Mouse (Mus musculus) hindbrain, embryonic 12.5 days (tissue): Measurements from ENCODE around the gene Dhx16. TPM values are rescaled to one million over a fixed set of nuclear protein-coding genes. Genes with fewer than 3 reads are reported as not detected.
A peak's percentile ranks its signal among the peaks of the same experiment; 100 is the strongest.

Experiments used
- ATAC-seq: fragments of 200-750 bp; cut with Nextera tagmentation; 2 replicates; pipeline ENCODE4 v1.8.0; 2017; ENCODE audit warnings: moderate TSS enrichment; ENCODE audit not compliant: low FRiP score
- H3K27ac ChIP-seq: fragments of 300-500 bp; sonication (generic); 2 replicates; pipeline ENCODE4 v1.5.1; 2016; ENCODE audit warnings: mild to moderate bottlenecking
- H3K27me3 ChIP-seq: fragments of 300-500 bp; sonication (generic); 2 replicates; pipeline ENCODE4 v1.6.1; 2016; ENCODE audit warnings: mild to moderate bottlenecking
- H3K36me3 ChIP-seq: fragments of 300-500 bp; sonication (generic); 2 replicates; pipeline ENCODE4 v1.6.1; 2016; ENCODE audit warnings: mild to moderate bottlenecking
- H3K4me1 ChIP-seq: fragments of 300-500 bp; sonication (generic); 2 replicates; pipeline ENCODE4 v1.6.1; 2016
- H3K4me2 ChIP-seq: fragments of 300-500 bp; sonication (generic); replicated peaks from 2 replicates; pipeline ENCODE4 v1.6.1; 2016; ENCODE audit warnings: mild to moderate bottlenecking
- H3K4me3 ChIP-seq: fragments of 300-500 bp; sonication (generic); 2 replicates; pipeline ENCODE4 v1.5.1; 2016; ENCODE audit warnings: mild to moderate bottlenecking
- H3K9ac ChIP-seq: fragments of 300-500 bp; sonication (generic); 2 replicates; pipeline ENCODE4 v1.6.1; 2016; ENCODE audit warnings: mild to moderate bottlenecking, moderate library complexity
- H3K9me3 ChIP-seq: fragments of 300-500 bp; sonication (generic); replicated peaks from 2 replicates; pipeline ENCODE4 v1.6.1; 2016; ENCODE audit warnings: mild to moderate bottlenecking
- WGBS: fragments of 180-500 bp; shearing (Covaris S2); methylation state at CpG from one replicate; pipeline ENCODE4 v1.1.7; 2016; 5-methylcytosine and 5-hydroxymethylcytosine counted together
- polyA plus RNA-seq: library from polyadenylated mRNA; unstranded; fragments of >200 nt; fragmentation: Nextera tagmentation; extraction: Ambion mirVana; gene quantifications from 2 replicates; pipeline ENCODE4 v1.2.1, GENCODE M21; 2016

Gene Dhx16
- polyA plus RNA-seq, 1 experiment from 2014 or later, result 45.2 TPM

GRCm38 (mm10) chr17:35864832-35865353, 14.7 kb upstream of the Dhx16 start:
- peak overlapping the region; percentile 99 for H3K4me2 ChIP-seq
- 17% methylated on average over 10 of the region's 10 CpGs for WGBS

GRCm38 (mm10) chr17:35865481-35866280, 13.9 kb upstream of the Dhx16 start, which contains the start of gene Ppp1r18:
Gene Ppp1r18 (plus strand): TSS chr17:35865593.
- Histone ChIP-seq H3K36me3 (peaks cover 4% of the 10 kb centered on the region; the same call in 1 of the 2 replicates), H3K9me3 (no peaks in the 10 kb centered on the region), H3K27ac (peak within 1 kb of the TSS; percentile 94), H3K4me3 (peak within 1 kb of the TSS; percentile 75), H3K4me1 (peaks cover 52% of the 10 kb centered on the region), H3K27me3 (no peaks in the 10 kb centered on the region), H3K9ac (peak within 1 kb of the TSS; percentile 85), H3K4me2 (peak within 1 kb of the TSS; percentile 99)
- peak; percentile 68 for ATAC-seq
- WGBS, result under 1% methylated on average over 37 of the region's 48 CpGs

More at GRCm38 (mm10) chr17:35864832-35865353, 14.7 kb upstream of the Dhx16 start:
- peak overlapping the region; percentile 94 for H3K27ac ChIP-seq
- no peaks in the 10 kb centered on the region for H3K9me3 ChIP-seq
- H3K4me3 ChIP-seq, result peak overlapping the region; percentile 75
- no peaks in the 10 kb centered on the region for H3K36me3 ChIP-seq
- ATAC-seq, result no peak
- no peaks in the 10 kb centered on the region for H3K27me3 ChIP-seq
- H3K4me1 ChIP-seq, result peaks cover 44% of the 10 kb centered on the region
- peak overlapping the region; percentile 85 for H3K9ac ChIP-seq

DNA sequence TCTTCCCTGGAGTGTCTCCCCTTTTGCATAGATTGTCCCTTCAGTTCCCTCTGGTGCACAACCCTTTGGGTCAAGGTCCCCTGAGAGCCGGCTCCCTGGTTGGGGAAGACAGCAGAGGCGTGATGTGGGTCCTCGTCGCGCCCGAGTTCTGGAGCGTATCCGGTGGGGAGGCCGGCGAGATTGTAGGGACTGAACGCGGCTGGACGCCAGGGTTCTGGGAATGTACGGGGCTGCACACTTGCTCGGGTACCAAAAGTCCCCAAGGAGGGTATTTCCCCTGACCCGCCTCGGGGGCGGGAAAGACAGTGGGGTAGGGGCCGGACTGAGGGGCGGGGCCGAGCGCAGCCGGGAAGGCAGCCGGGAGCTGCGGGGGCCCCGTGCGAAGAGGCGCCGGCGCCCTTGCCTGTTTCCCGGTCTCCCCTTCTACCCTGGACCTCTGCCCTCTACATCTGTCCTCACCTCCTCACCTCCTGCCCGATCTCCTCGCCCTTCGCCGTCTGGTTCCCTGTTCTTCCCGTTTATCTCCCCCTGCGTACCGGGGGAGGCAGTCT, 13.3 kb upstream of the Dhx16 start:
- peaks cover 5% of the 10 kb centered on the region; the same call in 1 of the 2 replicates for H3K9me3 ChIP-seq
- peak overlapping the region; percentile 85 for H3K9ac ChIP-seq
- H3K4me3 ChIP-seq, result peak overlapping the region; percentile 75
- no peaks in the 10 kb centered on the region for H3K27me3 ChIP-seq
- peak overlapping the region; percentile 99 for H3K4me2 ChIP-seq
- under 1% methylated on average over 38 of the region's 38 CpGs for WGBS
- peak overlapping the region; percentile 94 for H3K27ac ChIP-seq
- peak; percentile 47 for ATAC-seq
- H3K4me1 ChIP-seq, result peaks cover 55% of the 10 kb centered on the region
- peaks cover 11% of the 10 kb centered on the region for H3K36me3 ChIP-seq

DNA sequence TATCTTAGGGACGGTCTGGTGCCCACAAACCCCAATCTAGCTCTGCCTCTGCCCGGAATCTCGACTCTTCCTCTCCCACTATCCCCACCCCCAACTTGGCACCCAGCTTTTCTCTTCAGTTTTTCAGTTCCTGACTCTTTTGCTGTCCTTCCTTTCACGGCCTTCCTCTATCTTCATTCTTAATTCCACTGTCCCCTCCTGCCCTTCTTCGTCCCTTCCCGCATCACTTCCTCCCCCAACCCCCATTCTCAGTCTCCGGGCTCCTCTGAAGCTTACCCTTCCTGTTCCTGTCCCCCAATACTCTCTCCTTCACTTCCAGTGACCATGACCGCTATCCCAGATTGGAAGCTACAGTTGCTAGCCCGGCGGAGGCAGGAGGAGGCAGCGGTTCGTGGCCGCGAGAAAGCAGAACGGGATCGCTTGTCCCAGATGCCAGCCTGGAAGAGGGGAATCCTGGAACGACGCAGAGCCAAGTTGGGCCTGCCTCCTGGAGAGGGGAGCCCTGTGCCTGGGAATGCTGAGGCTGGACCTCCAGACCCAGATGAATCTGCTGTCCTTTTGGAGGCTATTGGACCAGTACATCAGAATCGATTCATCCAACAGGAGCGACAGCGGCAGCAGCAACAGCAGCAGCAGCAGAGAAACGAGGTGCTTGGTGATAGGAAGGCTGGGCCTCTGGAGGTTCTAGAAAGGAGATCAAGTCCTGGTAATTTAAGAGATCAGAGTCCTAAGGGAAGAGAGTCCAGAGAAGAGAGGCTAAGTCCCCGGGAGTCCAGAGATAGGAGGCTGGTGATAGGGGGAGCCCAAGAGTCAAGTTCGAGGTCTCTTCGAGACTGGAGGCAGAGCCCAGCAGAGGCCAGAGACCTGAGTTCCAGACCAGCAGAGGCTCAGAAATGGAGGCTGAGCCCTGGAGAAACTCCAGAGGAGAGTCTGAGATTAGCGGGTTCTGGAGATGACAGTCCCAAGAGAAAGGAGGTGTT, 12.4 kb upstream of the Dhx16 start:
- Histone ChIP-seq H3K36me3 (peaks cover 14% of the 10 kb centered on the region), H3K27ac (peak overlapping the region; percentile 94), H3K4me1 (peaks cover 55% of the 10 kb centered on the region), H3K4me3 (peak overlapping the region; percentile 75), H3K27me3 (no peaks in the 10 kb centered on the region), H3K4me2 (peak overlapping the region; percentile 99), H3K9ac (peak overlapping the region; percentile 85), H3K9me3 (peaks cover 6% of the 10 kb centered on the region; the same call in 1 of the 2 replicates)
- WGBS, result 10% methylated on average over 26 of the region's 26 CpGs
- ATAC-seq, result no peak

DNA sequence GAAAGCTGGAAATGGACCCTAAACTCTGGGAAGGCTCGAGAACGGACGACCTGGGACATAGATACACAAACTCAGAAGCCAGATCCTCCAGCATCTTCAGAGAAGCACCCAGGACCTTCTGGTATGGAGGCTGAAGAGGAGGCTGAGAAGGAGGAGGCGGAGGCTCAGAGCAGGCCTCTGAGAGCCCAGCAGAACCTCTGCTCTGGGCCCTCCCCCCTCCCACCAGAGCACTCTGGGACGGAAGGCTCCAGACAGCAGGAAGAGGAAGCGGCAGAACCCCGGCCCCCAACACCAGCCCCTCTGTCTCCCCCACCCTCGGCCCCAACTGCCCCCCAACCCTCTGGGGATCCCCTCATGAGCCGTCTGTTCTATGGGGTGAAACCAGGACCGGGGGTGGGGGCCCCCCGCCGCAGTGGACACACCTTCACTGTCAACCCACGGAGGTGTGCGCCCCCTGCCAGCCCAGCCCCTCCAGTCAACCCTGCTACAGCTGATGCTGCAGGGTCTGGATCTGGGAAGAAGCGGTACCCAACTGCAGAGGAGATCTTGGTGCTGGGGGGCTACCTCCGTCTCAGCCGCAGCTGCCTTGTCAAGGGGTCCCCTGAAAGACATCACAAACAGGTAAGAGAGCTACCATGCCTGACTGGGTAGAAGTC, 11.3 kb upstream of the Dhx16 start:
- no peak for ATAC-seq
- H3K36me3 ChIP-seq, result peaks cover 14% of the 10 kb centered on the region
- H3K4me1 ChIP-seq, result peaks cover 65% of the 10 kb centered on the region
- H3K4me2 ChIP-seq, result peak overlapping the region; percentile 99
- 31% methylated on average over 17 of the region's 17 CpGs for WGBS
- H3K4me3 ChIP-seq, result peak overlapping the region; percentile 75
- peak overlapping the region; percentile 60 for H3K27ac ChIP-seq
- H3K27me3 ChIP-seq, result no peaks in the 10 kb centered on the region
- peaks cover 6% of the 10 kb centered on the region; the same call in 1 of the 2 replicates for H3K9me3 ChIP-seq
- peak overlapping the region; percentile 85 for H3K9ac ChIP-seq

DNA sequence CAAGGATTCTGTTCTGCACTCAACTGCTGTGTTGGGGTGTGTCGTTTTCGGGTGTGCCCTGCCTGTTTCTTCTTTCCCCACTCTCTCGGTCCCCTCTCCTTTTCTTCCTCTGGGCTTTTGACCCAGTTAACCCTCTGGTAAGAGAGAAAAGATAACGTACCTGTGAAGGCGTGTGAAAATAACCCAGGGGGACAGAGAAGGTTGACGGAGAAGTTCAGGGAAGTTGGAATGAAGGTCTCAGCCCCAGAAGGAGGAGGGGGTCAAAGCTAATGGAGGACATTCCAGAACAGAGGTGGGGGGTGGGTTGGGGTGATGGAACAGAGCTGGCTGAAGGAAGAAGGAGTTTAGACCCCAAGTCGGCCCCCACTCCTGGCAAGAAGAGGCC, 10.7 kb upstream of the Dhx16 start:
- H3K9ac ChIP-seq, result peak overlapping the region; percentile 85
- H3K4me2 ChIP-seq, result peak overlapping the region; percentile 99
- peak overlapping the region; percentile 73 for H3K27ac ChIP-seq
- 1% methylated on average over 7 of the region's 7 CpGs for WGBS
- peaks cover 15% of the 10 kb centered on the region for H3K36me3 ChIP-seq
- peaks cover 70% of the 10 kb centered on the region for H3K4me1 ChIP-seq
- peak overlapping the region; percentile 75 for H3K4me3 ChIP-seq
- peaks cover 6% of the 10 kb centered on the region; the same call in 1 of the 2 replicates for H3K9me3 ChIP-seq
- no peak for ATAC-seq
- no peaks in the 10 kb centered on the region for H3K27me3 ChIP-seq

DNA sequence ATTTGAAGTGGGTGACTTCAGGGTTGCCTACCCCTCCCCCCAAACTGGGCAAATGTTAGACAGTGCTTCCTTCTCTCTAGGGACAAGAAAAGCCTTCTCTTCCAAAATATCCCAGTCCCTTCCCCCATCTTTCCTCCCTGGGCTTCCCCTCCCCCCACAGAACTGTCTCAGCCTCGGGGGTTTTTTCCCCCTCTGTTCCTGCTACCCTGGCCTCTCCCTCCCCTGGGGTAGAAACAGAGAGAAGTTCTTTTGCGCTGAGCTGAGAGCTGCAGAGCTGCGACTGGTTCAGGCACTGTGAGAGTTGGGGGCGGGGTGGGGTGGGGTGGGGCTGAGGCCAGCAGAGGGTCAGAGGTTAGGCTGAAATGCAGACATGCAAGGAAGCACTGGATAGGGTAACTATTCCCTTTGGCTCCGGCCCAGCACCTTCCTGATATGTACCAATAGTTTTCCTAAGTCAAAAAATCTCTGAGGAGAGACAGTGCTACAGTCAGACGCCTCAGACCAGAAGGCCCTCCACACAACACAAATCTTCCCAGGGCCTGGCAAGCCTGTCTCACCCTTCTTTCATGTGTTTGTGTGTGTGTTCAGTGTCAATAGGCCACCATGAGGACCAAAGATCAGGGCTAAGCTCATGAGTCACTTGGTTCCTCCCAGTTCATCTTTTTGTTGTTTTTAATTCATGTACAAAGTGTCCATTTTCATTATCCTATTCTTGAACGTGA, 10.1 kb upstream of the Dhx16 start:
- WGBS, result 2% methylated on average over 7 of the region's 7 CpGs
- H3K36me3 ChIP-seq, result peaks cover 20% of the 10 kb centered on the region
- H3K27ac ChIP-seq, result peak overlapping the region; percentile 73
- peak overlapping the region; percentile 99 for H3K4me2 ChIP-seq
- H3K4me3 ChIP-seq, result peak overlapping the region; percentile 75
- H3K27me3 ChIP-seq, result no peaks in the 10 kb centered on the region
- H3K9ac ChIP-seq, result peak overlapping the region; percentile 85
- H3K9me3 ChIP-seq, result peaks cover 6% of the 10 kb centered on the region; the same call in 1 of the 2 replicates
- H3K4me1 ChIP-seq, result peaks cover 68% of the 10 kb centered on the region
- no peak for ATAC-seq

DNA sequence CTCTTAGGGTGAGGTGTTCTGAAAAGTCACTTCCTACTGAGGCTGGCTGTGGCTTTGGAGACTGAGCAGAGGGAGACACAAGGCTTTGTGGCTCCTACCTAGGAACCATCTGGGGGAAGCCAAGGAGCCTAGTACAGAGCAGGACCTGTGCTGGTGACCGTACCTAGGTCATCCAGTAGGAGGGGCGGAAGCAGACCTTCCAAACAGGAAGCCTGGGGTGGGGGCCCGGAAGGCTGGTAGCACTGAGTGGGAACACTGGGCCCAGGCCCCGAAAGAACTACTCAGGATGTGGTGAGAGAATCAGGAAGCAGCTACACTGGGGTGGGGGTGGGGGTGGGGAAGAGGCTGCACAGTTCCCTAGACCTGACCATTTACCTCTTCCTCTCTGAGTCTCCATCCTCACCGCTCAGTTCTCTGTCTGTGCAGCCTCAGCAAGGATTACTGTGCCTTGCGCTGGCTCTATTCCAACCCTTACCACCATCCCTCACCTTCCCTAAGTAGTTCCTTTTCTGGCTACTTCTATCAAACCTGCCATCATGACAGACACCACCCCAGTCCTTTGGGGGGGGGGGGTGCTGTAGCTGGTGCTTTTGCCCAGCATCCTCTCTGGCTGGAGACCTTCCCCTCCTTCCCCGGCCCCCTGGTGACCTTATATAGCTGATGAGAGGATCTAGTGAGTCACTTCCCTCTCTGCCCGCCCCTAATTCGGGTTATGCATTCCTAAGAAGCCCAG, 9.3 kb upstream of the Dhx16 start:
- Histone ChIP-seq H3K4me3 (peak overlapping the region; percentile 75), H3K9ac (peak overlapping the region; percentile 85), H3K4me1 (peaks cover 61% of the 10 kb centered on the region), H3K9me3 (peaks cover 6% of the 10 kb centered on the region; the same call in 1 of the 2 replicates), H3K27ac (peak overlapping the region; percentile 73), H3K27me3 (no peaks in the 10 kb centered on the region), H3K4me2 (peak overlapping the region; percentile 99), H3K36me3 (peaks cover 28% of the 10 kb centered on the region)
- 66% methylated on average over 9 of the region's 9 CpGs for WGBS
- no peak for ATAC-seq

DNA sequence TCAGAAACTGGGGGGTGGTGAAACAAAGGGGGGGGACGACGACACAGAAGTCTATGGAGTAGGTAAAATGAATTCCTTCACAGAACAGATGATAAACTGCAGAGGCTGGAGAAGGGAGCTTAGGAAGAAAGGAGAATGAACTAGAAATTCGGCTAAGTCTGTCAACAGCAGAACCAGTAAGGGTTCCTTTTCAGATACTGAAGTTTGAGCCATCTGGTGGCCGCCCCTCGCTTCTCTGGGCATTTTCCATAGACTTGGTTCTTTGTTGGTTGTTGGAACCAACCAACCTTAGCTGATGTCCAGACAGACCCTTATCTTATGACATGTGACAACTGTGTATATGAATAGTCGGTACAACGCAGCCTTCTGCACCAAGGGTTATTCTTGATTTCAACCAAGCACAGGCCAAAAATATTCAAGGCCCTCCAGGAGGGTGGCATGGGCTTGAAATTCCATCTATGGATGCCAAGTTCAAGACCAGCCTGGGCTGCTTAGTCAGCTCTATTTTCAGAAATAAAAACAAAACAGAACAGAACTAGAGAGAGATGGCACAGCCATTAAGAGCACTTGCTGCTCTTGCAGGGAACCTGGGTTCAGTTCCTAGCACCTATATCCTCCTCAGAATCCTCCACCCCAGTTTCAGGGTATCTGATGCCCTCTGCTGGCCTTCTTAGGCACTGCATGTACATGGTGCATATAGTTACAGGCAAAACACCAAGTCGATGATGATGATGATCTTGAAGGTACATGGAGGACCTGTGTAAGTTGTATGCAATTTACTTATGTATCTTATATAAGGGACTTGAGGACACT, 8.5 kb upstream of the Dhx16 start:
- Histone ChIP-seq H3K4me3 (peak overlapping the region; percentile 75), H3K27ac (peak overlapping the region; percentile 73; the same call in 1 of the 2 replicates), H3K4me1 (peaks cover 61% of the 10 kb centered on the region), H3K4me2 (peak overlapping the region; percentile 99), H3K27me3 (no peaks in the 10 kb centered on the region), H3K9me3 (peaks cover 6% of the 10 kb centered on the region; the same call in 1 of the 2 replicates), H3K36me3 (peaks cover 33% of the 10 kb centered on the region), H3K9ac (no peak overlapping the region)
- ATAC-seq, result no peak
- WGBS, result 88% methylated on average over 8 of the region's 8 CpGs
